Mouse (Mus musculus) liver, embryonic 16.5 days (tissue): ENCODE data around the gene Gpd1l. TPM values are rescaled to one million over a fixed set of nuclear protein-coding genes. Genes with fewer than 3 reads are reported as not detected.

ENCODE experiments used
- ATAC-seq: fragments of 200-750 bp; cut with Nextera tagmentation; 2 replicates; pipeline ENCODE4 v1.8.0; 2017; ENCODE audit warnings: low read depth, mild to moderate bottlenecking, moderate number of reproducible peaks, moderate library complexity
- H3K27ac ChIP-seq: fragments of 300-500 bp; sonication (generic); 2 replicates; pipeline ENCODE4 v1.5.1; 2014; ENCODE audit warnings: mild to moderate bottlenecking, low read length
- H3K27me3 ChIP-seq: fragments of 300-500 bp; sonication (generic); 2 replicates; pipeline ENCODE4 v1.6.1; 2014; ENCODE audit warnings: low read depth, low read length, mixed read lengths; ENCODE audit not compliant: control insufficient read depth, insufficient read depth
- H3K36me3 ChIP-seq: fragments of 300-500 bp; sonication (generic); 2 replicates; pipeline ENCODE4 v1.6.1; 2014; ENCODE audit warnings: mild to moderate bottlenecking; ENCODE audit not compliant: control insufficient read depth, insufficient read depth
- H3K4me1 ChIP-seq: fragments of 300-500 bp; sonication (generic); 2 replicates; pipeline ENCODE4 v1.6.1; 2014; ENCODE audit warnings: low read depth, low read length, mixed read lengths; ENCODE audit not compliant: control insufficient read depth
- H3K4me2 ChIP-seq: fragments of 300-500 bp; sonication (generic); 2 replicates; pipeline ENCODE4 v1.6.1; 2014; ENCODE audit warnings: low read depth, low read length, mixed read lengths
- H3K4me3 ChIP-seq: fragments of 300-500 bp; sonication (generic); 2 replicates; pipeline ENCODE4 v1.5.1; 2014; ENCODE audit warnings: low read depth, mild to moderate bottlenecking, low read length
- H3K9ac ChIP-seq: fragments of 300-500 bp; sonication (generic); 2 replicates; pipeline ENCODE4 v1.6.1; 2014; ENCODE audit warnings: low read depth, low read length
- H3K9me3 ChIP-seq: fragments of 300-500 bp; sonication (generic); replicated peaks from 2 replicates; pipeline ENCODE4 v1.6.1; 2016; ENCODE audit warnings: low read length; ENCODE audit not compliant: control insufficient read depth
- WGBS: fragments of 180-500 bp; shearing (Covaris S2); extraction: QIAGEN DNeasy Blood & Tissue Kit; methylation state at CpG from one replicate; pipeline ENCODE4 v1.1.7; 2014; ENCODE audit not compliant: insufficient replicate concordance; 5-methylcytosine and 5-hydroxymethylcytosine counted together
- polyA plus RNA-seq: library from polyadenylated mRNA; unstranded; fragments of >200 nt; fragmentation: Nextera tagmentation; extraction: Ambion mirVana; gene quantifications from 2 replicates; pipeline ENCODE4 v1.2.1, GENCODE M21; 2015

Gpd1l gene
- polyA plus RNA-seq, 1 experiment from 2014 or later, result 6.4 TPM

DNA sequence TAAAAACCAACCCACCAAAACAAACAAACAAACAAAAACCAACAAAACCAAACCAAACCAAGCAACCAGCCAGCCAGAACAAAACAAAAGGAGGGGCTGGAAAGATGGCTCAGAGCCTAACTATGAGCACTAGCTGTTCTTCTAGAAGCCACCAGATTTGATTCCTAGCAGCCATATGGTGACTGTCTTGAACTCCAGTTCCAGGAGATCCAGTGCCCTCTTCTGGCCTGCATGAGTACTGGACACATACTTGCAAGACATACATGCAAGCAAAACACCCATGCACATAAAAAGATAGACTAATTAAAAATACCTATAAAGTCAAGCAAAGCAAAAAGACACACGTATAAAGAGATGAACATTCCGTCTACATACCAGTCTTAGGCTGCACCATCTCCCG lies 46.1 kb downstream of the Gpd1l start:
- no peak for ATAC-seq
- no peaks in the 10 kb centered on the region for H3K9me3 ChIP-seq
- WGBS, result 66% methylated on average over 3 of the region's 3 CpGs
- H3K4me3 ChIP-seq, result no peak overlapping the region
- no peak overlapping the region for H3K9ac ChIP-seq
- H3K27me3 ChIP-seq, result no peaks in the 10 kb centered on the region
- no peak overlapping the region for H3K27ac ChIP-seq
- H3K36me3 ChIP-seq, result no peaks in the 10 kb centered on the region
- H3K4me1 ChIP-seq, result no peaks in the 10 kb centered on the region
- no peak overlapping the region for H3K4me2 ChIP-seq

DNA sequence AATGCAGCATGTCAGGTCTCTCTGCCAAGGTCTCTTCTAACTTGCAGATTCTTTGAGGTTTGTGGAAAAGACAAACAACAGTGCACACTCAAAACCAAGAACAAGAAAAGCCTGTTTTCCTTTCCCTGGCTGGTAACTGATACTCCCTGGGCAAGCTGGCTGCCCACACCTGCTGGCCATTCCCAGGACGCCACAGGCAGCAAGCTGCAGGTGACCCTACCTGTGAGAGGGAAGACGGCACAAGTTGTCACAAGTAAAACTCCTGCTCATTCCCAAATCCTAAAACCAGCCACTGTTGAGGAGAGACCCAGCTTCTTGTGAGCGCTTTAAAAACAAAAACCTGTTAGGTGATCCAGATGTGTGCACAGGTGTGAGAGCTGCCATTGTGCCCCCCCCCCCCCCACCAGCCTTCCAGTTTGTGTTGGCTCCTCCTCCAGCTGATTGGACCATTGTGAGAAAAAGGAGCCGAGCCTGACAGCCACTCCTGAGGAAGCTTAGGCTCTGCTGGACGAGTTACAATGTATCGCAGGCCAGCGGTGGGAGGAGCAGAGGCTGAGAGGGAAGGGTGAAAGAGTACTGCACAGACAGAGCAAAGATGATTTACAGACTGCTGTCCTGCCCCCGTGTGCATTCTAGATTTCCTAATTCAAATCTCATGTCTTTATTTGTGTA lies 47.7 kb downstream of the Gpd1l start:
- Histone ChIP-seq H3K9ac (no peak overlapping the region), H3K4me3 (no peak overlapping the region), H3K27me3 (no peaks in the 10 kb centered on the region), H3K4me1 (no peaks in the 10 kb centered on the region), H3K27ac (no peak overlapping the region), H3K36me3 (no peaks in the 10 kb centered on the region), H3K4me2 (no peak overlapping the region), H3K9me3 (no peaks in the 10 kb centered on the region)
- 44% methylated on average over 8 of the region's 8 CpGs for WGBS
- no peak for ATAC-seq

DNA sequence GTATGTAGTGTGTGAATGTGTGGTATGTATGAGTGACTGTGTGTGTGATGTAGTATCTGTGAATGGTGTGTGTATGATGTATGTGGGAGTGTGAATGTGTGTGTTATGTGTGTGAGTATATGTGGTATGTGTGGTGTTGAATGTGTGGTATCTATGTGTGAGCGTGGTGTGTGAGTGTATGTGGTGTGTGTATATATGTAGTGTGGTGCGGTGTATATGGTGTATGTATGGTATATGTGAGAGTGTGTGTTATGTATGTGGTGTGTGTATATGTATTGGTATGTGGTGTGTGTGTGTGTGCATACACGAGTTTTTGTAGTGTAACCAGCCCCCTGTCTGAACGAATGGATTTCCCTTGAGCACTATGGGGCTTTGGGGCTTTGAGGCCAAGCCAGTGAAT lies 48.2 kb downstream of the Gpd1l start:
- Histone ChIP-seq H3K36me3 (no peaks in the 10 kb centered on the region), H3K9me3 (no peaks in the 10 kb centered on the region), H3K27ac (no peak overlapping the region), H3K4me1 (no peaks in the 10 kb centered on the region), H3K9ac (no peak overlapping the region), H3K27me3 (no peaks in the 10 kb centered on the region), H3K4me3 (no peak overlapping the region), H3K4me2 (no peak overlapping the region)
- WGBS, result 72% methylated on average over 4 of the region's 4 CpGs
- no peak for ATAC-seq

DNA sequence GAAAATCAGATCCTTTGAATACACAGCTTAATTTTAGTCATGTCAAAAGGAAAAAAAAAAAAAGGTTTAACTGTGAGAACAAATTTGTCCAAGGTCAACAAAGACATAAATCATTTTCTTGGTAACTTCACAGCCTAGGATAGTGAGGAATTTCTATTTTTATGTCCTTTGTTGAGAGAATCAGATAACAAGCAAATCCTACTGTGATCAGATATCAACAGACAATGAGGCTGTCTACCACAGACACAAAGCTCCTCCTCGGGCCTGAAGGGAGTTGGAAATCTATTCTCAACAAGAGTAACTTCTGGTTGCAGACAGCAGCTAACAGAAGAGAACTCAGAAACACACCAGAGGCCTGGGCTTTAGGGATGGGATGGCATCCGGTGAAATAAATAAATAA lies 51.8 kb downstream of the Gpd1l start:
- no peak overlapping the region for H3K4me2 ChIP-seq
- 48% methylated on average over 2 of the region's 2 CpGs for WGBS
- H3K4me3 ChIP-seq, result no peak overlapping the region
- no peaks in the 10 kb centered on the region for H3K27me3 ChIP-seq
- no peaks in the 10 kb centered on the region for H3K9me3 ChIP-seq
- ATAC-seq, result no peak
- no peak overlapping the region for H3K27ac ChIP-seq
- H3K36me3 ChIP-seq, result no peaks in the 10 kb centered on the region
- H3K9ac ChIP-seq, result no peak overlapping the region
- H3K4me1 ChIP-seq, result no peaks in the 10 kb centered on the region

DNA sequence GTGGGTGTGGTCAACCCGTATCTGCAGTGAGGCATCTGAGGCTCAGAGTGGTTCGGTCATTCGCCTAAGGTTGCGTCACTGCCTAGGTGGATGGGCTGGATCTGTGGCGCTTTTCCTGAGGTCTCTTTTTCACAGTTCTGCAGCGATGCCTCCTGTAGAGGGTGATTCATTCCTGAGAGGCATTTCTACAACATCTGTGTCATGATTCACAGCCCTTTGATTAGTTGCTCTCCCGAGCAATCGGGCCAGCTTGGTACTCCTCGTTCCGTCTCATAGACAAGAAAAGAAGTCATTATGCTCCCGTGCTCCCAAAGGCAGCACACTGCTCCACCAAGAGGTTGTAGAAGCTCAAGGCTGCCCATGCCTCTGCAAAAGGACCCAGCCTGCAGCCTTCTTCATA lies 78.5 kb downstream of the Gpd1l start:
- no peaks in the 10 kb centered on the region for H3K27me3 ChIP-seq
- H3K27ac ChIP-seq, result no peak overlapping the region
- H3K9me3 ChIP-seq, result no peaks in the 10 kb centered on the region
- H3K4me2 ChIP-seq, result no peak overlapping the region
- no peak overlapping the region for H3K9ac ChIP-seq
- WGBS, result 42% methylated on average over 11 of the region's 11 CpGs
- H3K4me3 ChIP-seq, result no peak overlapping the region
- ATAC-seq, result no peak
- H3K36me3 ChIP-seq, result no peaks in the 10 kb centered on the region
- no peaks in the 10 kb centered on the region for H3K4me1 ChIP-seq

DNA sequence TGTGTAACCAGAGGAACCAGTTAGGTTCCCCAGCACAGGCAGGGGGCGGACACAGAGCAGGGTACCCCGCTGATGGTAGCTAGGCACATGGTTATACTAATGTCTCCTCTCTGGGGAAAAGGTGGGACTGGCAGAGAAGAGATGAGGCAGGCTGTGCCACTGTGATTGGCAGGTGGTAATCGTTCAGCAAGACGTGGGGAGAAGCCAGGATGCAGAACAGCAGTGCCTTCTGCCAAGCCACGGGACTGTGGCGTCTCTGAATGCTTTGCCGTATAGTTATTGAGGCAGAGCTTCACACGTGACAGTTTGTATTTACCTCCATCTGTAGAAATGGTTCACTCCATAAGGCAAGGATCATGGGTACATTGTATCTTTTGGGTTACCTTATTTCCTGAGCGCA lies 79.1 kb downstream of the Gpd1l start:
- WGBS, result 53% methylated on average over 9 of the region's 9 CpGs
- Histone ChIP-seq H3K9me3 (no peaks in the 10 kb centered on the region), H3K4me3 (no peak overlapping the region), H3K4me2 (no peak overlapping the region), H3K36me3 (no peaks in the 10 kb centered on the region), H3K9ac (no peak overlapping the region), H3K27ac (no peak overlapping the region), H3K4me1 (no peaks in the 10 kb centered on the region), H3K27me3 (no peaks in the 10 kb centered on the region)
- ATAC-seq, result no peak

DNA sequence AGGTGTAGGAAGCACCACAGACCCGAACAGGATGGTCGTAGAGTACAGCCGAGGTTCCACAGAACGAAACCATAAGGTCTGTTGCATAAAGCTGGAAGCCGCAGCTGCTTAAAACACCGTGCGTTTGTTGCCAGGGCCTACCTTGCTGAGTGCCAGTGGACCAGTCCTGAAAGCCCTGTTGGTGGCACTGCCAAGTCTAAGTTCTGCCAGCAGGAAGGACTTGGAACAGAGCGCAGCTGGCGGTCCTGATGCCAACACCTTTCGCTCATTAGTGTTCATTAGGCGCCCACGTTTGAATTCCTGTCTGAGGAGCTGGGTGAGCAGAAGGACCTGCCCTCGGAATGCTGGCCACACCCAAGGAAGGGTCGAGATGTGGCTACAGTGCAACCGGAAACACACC lies 80.5 kb downstream of the Gpd1l start:
- Histone ChIP-seq H3K4me3 (no peak overlapping the region), H3K4me1 (no peaks in the 10 kb centered on the region), H3K9me3 (no peaks in the 10 kb centered on the region), H3K27ac (no peak overlapping the region), H3K27me3 (no peaks in the 10 kb centered on the region), H3K36me3 (no peaks in the 10 kb centered on the region), H3K4me2 (no peak overlapping the region), H3K9ac (no peak overlapping the region)
- 70% methylated on average over 15 of the region's 15 CpGs for WGBS
- ATAC-seq, result no peak

DNA sequence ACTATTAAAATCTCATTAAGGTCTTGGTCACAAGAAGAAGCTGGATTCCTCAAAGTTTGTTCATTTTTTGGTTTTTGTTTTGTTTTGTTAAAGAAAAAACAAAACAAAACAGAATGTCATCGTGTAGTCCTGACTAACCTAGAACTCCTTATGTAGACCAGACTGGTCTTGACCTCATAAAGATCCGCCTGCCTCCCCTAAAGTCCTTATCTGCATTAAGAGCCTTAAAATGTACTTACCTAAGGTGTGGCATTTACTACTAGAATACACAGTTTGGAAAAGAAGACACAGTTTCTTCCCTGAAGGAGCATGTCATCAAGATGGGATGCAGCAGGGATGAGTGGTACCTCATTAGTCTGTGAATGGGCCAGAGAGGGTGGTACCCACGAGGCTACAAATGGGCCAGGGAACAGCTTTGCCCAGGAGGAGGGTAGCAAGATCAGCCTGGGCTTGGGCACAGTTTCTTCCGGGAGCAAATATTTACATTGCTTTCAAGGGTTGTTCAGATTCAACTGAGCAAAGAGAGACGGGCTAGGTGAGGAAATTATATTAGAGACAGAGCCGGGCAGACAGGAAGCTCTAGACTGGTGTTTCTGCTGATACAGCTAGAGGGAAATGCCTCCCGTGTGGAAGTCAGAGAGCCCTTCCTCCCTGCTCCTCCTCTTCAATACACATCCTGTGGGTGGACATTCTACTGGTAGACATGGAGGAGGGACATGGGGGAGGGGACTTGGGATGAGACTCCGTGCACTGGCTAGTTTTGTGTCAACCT lies 82.2 kb downstream of the Gpd1l start:
- H3K4me3 ChIP-seq, result no peak overlapping the region
- no peak overlapping the region for H3K4me2 ChIP-seq
- H3K9me3 ChIP-seq, result no peaks in the 10 kb centered on the region
- no peaks in the 10 kb centered on the region for H3K4me1 ChIP-seq
- H3K27ac ChIP-seq, result no peak overlapping the region
- no peak overlapping the region for H3K9ac ChIP-seq
- no peaks in the 10 kb centered on the region for H3K27me3 ChIP-seq
- ATAC-seq, result peak; percentile 21; the same call in 1 of the 2 replicates
- WGBS, result 16% methylated on average over 8 of the region's 8 CpGs
- H3K36me3 ChIP-seq, result no peaks in the 10 kb centered on the region
